Mouse (Mus musculus): ENCODE measurements at regions not wholly inside any gene's neighbourhood (a gene's known extent, or its start where the extent isn't known, plus 50 kb on each side); places are given as distances from the start of the nearest gene placed in this dataset.

DNA sequence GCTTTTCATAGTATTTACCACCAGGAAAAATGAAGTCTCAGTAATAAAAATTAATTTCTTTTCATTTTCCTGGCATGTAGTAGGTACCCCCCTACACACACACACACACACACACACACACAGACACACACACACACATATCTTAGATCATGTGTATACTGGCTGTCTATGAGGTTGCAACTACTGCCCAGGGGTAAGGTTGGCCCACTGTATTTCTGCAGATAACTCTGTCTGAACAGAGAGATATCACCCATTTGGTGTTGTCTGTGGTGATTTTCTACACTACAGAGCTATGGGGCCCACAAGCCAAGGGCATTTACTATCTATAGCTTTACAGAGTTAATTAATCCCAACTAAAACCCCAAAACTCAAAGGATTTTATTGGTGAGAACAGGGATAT lies 188.9 kb downstream of the Car2 start:
- Histone ChIP-seq H3K36me3 (ENCODE audit: control insufficient read depth, insufficient read depth, low read length) (no peaks in the 10 kb centered on the region), H3K9me3 (ENCODE audit: control insufficient read depth, low read length) (no peaks in the 10 kb centered on the region), H3K4me3 (ENCODE audit: low read depth, low read length) (no peak overlapping the region), H3K27me3 (ENCODE audit: control insufficient read depth, insufficient read depth, low read length) (no peaks in the 10 kb centered on the region), H3K9ac (ENCODE audit: low read length) (no peak overlapping the region), H3K4me2 (ENCODE audit: low read depth, severe bottlenecking) (no peak overlapping the region), H3K27ac (replicated peaks; ENCODE audit: low read depth, low read length) (no peak overlapping the region), H3K4me1 (ENCODE audit: control insufficient read depth, insufficient read depth, low read length) (no peaks in the 10 kb centered on the region)
- ATAC-seq (ENCODE audit: insufficient number of reproducible peaks, low FRiP score, low TSS enrichment, low read depth) (no peak), DNase-seq (ENCODE audit: low spot score) (no peak)

DNA sequence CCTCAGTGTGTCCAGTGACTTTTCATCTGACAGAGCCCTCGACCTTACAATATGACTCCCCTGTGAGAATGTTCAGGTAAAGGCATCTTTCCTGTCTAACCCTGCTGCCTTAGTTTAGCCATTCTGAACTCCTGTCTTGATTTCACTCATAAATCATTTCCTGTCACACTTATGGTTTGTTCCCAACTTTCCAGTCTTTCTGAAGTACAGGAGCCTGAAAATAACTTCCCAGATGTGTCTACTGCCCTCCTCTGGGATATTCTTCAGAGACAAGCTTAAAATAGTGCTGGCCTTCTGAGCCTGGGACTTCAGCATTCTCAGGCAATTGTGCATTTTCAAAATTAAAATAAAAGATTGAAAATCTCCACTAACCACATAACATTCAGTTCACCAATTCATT lies 204.1 kb downstream of the Car2 start:
- Histone ChIP-seq H3K4me3 (ENCODE audit: low read depth, low read length) (no peak overlapping the region), H3K27me3 (ENCODE audit: control insufficient read depth, insufficient read depth, low read length) (no peaks in the 10 kb centered on the region), H3K9ac (ENCODE audit: low read length) (no peak overlapping the region), H3K9me3 (ENCODE audit: control insufficient read depth, low read length) (no peaks in the 10 kb centered on the region), H3K36me3 (ENCODE audit: control insufficient read depth, insufficient read depth, low read length) (no peaks in the 10 kb centered on the region), H3K4me1 (ENCODE audit: control insufficient read depth, insufficient read depth, low read length) (no peaks in the 10 kb centered on the region), H3K4me2 (ENCODE audit: low read depth, severe bottlenecking) (no peak overlapping the region), H3K27ac (replicated peaks; ENCODE audit: low read depth, low read length) (no peak overlapping the region)
- ATAC-seq (ENCODE audit: insufficient number of reproducible peaks, low FRiP score, low TSS enrichment, low read depth): no peak
- 70% methylated on average over 1 of the region's 1 CpGs for WGBS
- DNase-seq (ENCODE audit: low spot score): no peak

DNA sequence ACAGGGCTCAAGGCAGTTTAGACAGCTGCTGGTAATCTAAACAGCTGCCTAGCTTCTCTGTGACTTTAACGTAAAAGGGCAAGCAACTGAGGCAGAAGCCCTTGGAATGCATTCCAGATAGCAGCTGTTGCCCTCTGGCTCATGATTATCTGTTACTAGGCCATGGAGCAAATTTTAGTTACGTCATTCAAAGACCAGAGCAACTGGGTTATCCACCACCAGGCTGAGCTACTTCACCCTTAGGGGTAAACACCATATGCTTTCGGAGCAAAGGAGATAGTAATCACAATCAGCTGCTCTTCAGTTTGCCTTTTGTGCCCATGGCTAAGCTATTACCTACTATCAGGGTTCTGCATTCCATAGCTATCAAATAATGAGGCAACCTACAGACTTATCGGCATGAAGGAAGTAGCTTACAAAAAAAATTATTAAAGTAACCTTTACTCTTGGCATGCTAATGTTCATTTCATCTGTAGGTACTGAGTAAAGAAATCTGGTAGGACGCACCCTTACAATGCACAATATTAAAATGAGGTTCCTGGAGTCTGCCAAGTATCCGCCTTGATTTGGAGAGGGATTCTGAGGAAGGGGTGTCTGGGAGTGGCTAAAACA lies 212.2 kb downstream of the Car2 start:
- DNase-seq (ENCODE audit: low spot score): no peak

DNA sequence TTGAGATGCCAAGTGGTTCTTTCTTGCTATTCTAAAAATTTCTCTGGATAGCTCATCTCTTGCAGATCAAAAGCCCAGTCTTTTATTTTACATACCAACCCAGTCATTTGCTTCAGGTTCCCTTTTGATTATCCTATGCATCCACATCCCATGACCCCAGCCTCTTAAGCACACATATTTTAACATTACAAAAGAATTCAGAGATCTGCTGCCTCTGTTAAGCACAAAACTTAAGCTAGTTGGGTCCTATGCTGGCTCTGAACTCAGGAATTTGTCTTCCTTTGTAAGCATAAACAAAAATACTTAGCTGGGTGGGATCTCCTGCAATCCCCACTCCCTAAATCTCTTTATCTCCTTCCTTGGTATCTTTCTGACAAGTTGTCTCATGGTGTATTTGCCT lies 212.9 kb downstream of the Car2 start:
- Histone ChIP-seq H3K36me3 (ENCODE audit: control insufficient read depth, insufficient read depth, low read length) (no peaks in the 10 kb centered on the region), H3K9ac (ENCODE audit: low read length) (no peak overlapping the region), H3K4me2 (ENCODE audit: low read depth, severe bottlenecking) (no peak overlapping the region), H3K27me3 (ENCODE audit: control insufficient read depth, insufficient read depth, low read length) (no peaks in the 10 kb centered on the region), H3K9me3 (ENCODE audit: control insufficient read depth, low read length) (no peaks in the 10 kb centered on the region), H3K4me3 (ENCODE audit: low read depth, low read length) (no peak overlapping the region), H3K27ac (replicated peaks; ENCODE audit: low read depth, low read length) (no peak overlapping the region), H3K4me1 (ENCODE audit: control insufficient read depth, insufficient read depth, low read length) (no peaks in the 10 kb centered on the region)
- no peak for ATAC-seq (ENCODE audit: insufficient number of reproducible peaks, low FRiP score, low TSS enrichment, low read depth)
- no peak for DNase-seq (ENCODE audit: low spot score)

More for the DNA sequence above, 212.2 kb downstream of the Car2 start:
- Histone ChIP-seq H3K9ac (ENCODE audit: low read length) (no peak overlapping the region), H3K36me3 (ENCODE audit: control insufficient read depth, insufficient read depth, low read length) (no peaks in the 10 kb centered on the region), H3K27me3 (ENCODE audit: control insufficient read depth, insufficient read depth, low read length) (no peaks in the 10 kb centered on the region), H3K27ac (replicated peaks; ENCODE audit: low read depth, low read length) (no peak overlapping the region), H3K4me2 (ENCODE audit: low read depth, severe bottlenecking) (no peak overlapping the region), H3K4me1 (ENCODE audit: control insufficient read depth, insufficient read depth, low read length) (no peaks in the 10 kb centered on the region), H3K9me3 (ENCODE audit: control insufficient read depth, low read length) (no peaks in the 10 kb centered on the region), H3K4me3 (ENCODE audit: low read depth, low read length) (no peak overlapping the region)
- 69% methylated on average over 6 of the region's 6 CpGs for WGBS
- ATAC-seq (ENCODE audit: insufficient number of reproducible peaks, low FRiP score, low TSS enrichment, low read depth): no peak

DNA sequence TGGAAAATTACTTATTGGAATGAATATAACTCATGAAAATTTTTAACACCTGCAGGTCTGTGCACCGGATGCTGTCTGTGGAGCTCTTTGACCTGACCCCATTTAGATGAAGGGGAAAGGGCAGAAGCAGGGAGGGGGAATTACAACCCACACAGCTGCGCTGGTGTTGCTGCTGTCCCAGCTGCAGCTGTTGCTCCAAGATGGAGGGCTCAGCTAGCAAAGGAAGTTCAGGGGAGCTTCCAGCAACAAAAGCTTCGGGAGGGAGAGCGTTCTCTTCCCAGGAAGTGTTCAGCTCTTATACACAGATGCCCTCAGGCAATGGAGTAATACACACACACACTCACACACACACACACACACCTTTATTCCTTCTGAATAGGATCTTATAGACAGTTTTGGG lies 219.6 kb downstream of the Car2 start:
- Histone ChIP-seq H3K9me3 (ENCODE audit: control insufficient read depth, low read length) (no peaks in the 10 kb centered on the region), H3K27ac (replicated peaks; ENCODE audit: low read depth, low read length) (no peak overlapping the region), H3K36me3 (ENCODE audit: control insufficient read depth, insufficient read depth, low read length) (no peaks in the 10 kb centered on the region), H3K4me1 (ENCODE audit: control insufficient read depth, insufficient read depth, low read length) (no peaks in the 10 kb centered on the region), H3K4me3 (ENCODE audit: low read depth, low read length) (no peak overlapping the region), H3K4me2 (ENCODE audit: low read depth, severe bottlenecking) (no peak overlapping the region), H3K9ac (ENCODE audit: low read length) (no peak overlapping the region), H3K27me3 (ENCODE audit: control insufficient read depth, insufficient read depth, low read length) (no peaks in the 10 kb centered on the region)
- ATAC-seq (ENCODE audit: insufficient number of reproducible peaks, low FRiP score, low TSS enrichment, low read depth): peak; percentile 70; the same call in 1 of the 2 replicates
- peak; percentile 44 for DNase-seq (ENCODE audit: low spot score)
- 15% methylated on average over 4 of the region's 4 CpGs for WGBS

DNA sequence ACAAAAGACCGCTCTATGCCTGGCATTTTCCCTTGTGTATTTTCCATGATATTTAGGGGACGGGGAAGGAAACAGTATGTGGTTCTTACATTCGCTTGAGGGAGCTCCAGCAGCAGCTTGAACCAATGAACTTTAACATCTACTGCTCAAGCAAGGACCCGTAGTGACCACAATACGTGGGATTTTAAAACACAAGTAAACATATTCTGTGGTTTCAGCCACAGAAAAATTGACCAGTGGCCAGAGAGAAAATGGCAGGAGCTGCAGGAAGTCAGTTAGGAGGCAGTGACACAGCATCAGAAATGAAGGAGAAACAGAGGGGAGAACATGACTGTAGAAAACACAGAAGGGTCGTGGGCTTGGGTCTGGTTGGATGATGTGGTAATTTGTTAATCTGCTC lies 220.2 kb downstream of the Car2 start:
- Histone ChIP-seq H3K36me3 (ENCODE audit: control insufficient read depth, insufficient read depth, low read length) (no peaks in the 10 kb centered on the region), H3K4me2 (ENCODE audit: low read depth, severe bottlenecking) (no peak overlapping the region), H3K9me3 (ENCODE audit: control insufficient read depth, low read length) (no peaks in the 10 kb centered on the region), H3K4me3 (ENCODE audit: low read depth, low read length) (no peak overlapping the region), H3K27ac (replicated peaks; ENCODE audit: low read depth, low read length) (no peak overlapping the region), H3K4me1 (ENCODE audit: control insufficient read depth, insufficient read depth, low read length) (no peaks in the 10 kb centered on the region), H3K9ac (ENCODE audit: low read length) (no peak overlapping the region), H3K27me3 (ENCODE audit: control insufficient read depth, insufficient read depth, low read length) (no peaks in the 10 kb centered on the region)
- DNase-seq (ENCODE audit: low spot score) (no peak), ATAC-seq (ENCODE audit: insufficient number of reproducible peaks, low FRiP score, low TSS enrichment, low read depth) (no peak)
- 88% methylated on average over 6 of the region's 6 CpGs for WGBS

DNA sequence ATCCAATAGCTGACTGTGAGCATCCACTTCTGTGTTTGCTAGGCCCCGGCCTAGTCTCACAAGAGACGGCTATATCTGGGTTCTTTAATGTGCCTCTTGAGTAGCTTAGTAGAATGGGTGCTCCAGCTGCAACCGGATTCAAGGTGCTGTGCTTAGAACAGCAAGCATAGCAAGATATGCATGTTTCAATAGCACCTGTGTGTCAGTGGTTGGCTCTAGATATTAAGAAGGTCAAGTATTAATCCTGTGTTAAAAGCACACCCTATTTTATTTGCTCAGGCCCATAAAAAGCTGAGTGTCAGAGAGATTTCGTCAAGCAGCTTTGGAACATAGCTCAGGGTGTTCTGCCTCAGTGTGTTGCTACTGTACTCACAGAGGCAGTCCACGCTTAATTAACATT lies 221.2 kb downstream of the Car2 start:
- DNase-seq (ENCODE audit: low spot score) (no peak), ATAC-seq (ENCODE audit: insufficient number of reproducible peaks, low FRiP score, low TSS enrichment, low read depth) (no peak)
- WGBS: 86% methylated on average over 5 of the region's 5 CpGs
- no peak overlapping the region for H3K27ac ChIP-seq (replicated peaks; ENCODE audit: low read depth, low read length)
- no peaks in the 10 kb centered on the region for H3K27me3 ChIP-seq (ENCODE audit: control insufficient read depth, insufficient read depth, low read length)
- H3K9me3 ChIP-seq (ENCODE audit: control insufficient read depth, low read length): no peaks in the 10 kb centered on the region
- H3K4me2 ChIP-seq (ENCODE audit: low read depth, severe bottlenecking): no peak overlapping the region
- H3K9ac ChIP-seq (ENCODE audit: low read length): no peak overlapping the region
- H3K4me1 ChIP-seq (ENCODE audit: control insufficient read depth, insufficient read depth, low read length): no peaks in the 10 kb centered on the region
- H3K4me3 ChIP-seq (ENCODE audit: low read depth, low read length): no peak overlapping the region
- no peaks in the 10 kb centered on the region for H3K36me3 ChIP-seq (ENCODE audit: control insufficient read depth, insufficient read depth, low read length)

DNA sequence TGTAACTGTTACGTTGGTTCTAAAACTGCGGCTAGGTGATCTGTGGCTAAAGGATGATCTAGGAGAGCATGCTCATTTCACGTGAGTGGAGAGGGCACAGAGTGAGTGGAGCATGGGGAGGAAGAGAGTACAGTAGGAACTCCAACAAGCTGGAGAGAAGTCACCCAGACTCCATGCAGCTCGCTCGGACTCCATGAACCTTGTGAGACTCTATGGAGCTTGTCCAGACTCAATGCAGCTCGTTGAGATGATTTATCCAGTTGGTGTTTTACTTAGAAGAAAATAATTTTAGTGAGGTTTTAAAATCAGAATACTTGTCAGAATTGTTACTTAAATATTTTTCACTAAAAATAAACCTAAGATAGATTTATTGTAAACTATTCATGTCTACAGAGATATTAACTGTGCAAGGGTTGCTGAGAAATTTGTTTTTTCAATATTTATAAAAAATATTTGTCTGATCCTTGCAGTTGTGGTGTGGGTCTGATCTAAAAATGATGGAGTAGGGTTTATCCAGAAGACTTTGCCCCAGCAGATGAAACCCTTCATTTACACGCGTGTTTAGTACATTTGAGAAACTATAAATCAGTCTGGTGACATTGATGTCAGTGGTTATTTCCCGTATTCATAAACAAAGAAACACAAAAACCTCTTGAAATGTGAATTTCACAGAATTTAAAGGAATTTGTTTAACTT lies 222.3 kb downstream of the Car2 start:
- H3K36me3 ChIP-seq (ENCODE audit: control insufficient read depth, insufficient read depth, low read length): no peaks in the 10 kb centered on the region
- no peak overlapping the region for H3K4me3 ChIP-seq (ENCODE audit: low read depth, low read length)
- H3K9ac ChIP-seq (ENCODE audit: low read length): no peak overlapping the region
- no peak overlapping the region for H3K4me2 ChIP-seq (ENCODE audit: low read depth, severe bottlenecking)
- ATAC-seq (ENCODE audit: insufficient number of reproducible peaks, low FRiP score, low TSS enrichment, low read depth): no peak
- 90% methylated on average over 9 of the region's 9 CpGs for WGBS
- H3K9me3 ChIP-seq (ENCODE audit: control insufficient read depth, low read length): no peaks in the 10 kb centered on the region
- DNase-seq (ENCODE audit: low spot score): no peak
- no peaks in the 10 kb centered on the region for H3K4me1 ChIP-seq (ENCODE audit: control insufficient read depth, insufficient read depth, low read length)
- H3K27me3 ChIP-seq (ENCODE audit: control insufficient read depth, insufficient read depth, low read length): no peaks in the 10 kb centered on the region
- no peak overlapping the region for H3K27ac ChIP-seq (replicated peaks; ENCODE audit: low read depth, low read length)

All from limb, embryonic 11.5 days (tissue).